Mouse (Mus musculus) skeletal muscle tissue, adult 2 months (tissue): ENCODE results near the gene Tfap2c.
A peak's percentile ranks its signal among the peaks of the same experiment; 100 is the strongest.

Experiments
- DNase-seq: peaks from one replicate; pipeline ENCODE4 v3.0.0-alpha.2; 2012; ENCODE audit warnings: low read depth, low spot score

Gene Tfap2c

DNA sequence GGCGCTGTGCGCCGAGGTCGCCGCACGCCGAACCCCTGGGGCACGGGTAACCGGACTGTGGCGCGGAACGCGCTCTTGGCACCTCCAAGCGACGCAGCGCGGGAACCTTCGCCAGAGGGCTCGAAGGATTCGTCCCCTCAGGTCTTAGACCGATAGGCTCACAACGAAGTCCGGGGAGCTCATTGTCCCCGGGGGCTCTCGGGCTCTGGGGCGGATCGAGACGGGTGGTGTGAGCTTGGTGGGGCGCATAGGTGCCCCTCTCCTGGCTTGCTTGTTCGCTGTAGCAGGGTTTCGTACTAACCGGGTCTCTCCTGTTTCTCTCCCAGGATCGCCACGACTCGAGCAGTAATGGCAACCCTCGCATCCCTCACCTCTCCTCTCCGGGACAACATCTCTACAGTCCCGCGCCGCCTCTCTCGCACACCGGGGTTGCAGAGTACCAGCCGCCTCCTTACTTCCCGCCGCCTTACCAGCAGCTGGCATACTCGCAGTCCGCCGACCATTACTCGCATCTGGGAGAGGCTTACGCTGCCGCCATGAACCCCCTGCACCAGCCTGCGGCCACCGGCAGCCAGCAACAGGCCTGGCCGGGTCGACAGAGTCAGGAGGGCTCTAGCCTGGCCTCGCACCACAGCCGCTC, 1.8 kb downstream of the Tfap2c start:
- no peak for DNase-seq

DNA sequence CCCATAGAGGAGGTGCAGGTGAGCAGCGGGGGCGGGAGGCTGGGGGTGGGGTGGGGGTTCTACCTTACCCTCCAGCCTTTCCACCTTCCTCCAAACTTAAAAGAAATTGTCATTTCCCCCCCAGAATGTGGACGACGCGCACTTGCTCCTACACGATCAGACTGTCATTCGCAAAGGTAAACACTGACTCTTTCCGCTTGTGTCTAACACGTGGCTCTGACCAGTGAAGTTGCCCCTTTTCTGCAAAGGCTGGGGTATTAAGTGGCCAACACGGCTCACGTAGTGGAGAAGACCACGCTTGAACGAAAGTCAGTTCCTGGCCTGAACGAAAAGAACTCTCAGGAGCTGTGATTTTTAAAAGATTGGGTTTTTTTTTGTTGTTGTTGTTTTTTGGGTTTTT, 2.5 kb downstream of the Tfap2c start:
- no peak for DNase-seq

DNA sequence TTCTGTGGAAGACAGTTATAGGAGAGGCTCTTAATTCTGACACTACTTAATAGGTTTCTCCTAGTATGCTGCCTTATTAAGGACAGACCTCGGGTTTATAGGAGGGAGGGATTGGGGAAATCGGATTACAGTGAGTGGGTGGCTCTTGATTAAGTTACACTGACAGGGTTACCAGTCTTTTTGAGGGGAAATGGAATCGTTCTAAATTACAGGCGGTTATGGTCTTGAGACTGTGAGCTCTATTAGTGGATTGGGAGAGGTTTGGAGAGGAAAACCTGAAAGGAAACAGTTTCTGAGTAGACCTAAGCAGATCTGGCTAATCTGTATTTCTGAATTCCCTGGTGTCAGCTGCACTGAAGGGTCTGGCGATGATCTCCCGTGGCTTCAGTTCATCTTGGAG, 3.3 kb downstream of the Tfap2c start:
- DNase-seq = no peak

DNA sequence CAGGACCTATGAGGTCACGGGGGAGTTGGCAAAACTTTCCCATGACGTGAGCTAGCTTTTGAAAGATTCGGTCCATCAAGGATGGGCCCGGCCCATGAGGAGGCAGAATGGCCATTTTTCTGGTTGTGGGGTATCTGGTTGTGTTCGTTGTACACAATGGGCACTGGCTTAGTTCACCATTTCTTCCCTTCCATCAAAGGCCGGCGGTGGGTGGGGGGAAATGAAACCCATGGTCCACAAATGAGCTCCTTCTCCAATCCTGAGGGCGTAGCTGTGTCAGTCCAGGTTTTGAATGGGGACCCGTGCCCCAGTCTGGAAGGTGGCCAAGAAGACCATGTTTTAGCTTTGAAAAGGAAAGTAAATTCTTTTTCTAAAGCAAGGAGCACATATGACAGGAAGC, 4.8 kb downstream of the Tfap2c start:
- DNase-seq = no peak

DNA sequence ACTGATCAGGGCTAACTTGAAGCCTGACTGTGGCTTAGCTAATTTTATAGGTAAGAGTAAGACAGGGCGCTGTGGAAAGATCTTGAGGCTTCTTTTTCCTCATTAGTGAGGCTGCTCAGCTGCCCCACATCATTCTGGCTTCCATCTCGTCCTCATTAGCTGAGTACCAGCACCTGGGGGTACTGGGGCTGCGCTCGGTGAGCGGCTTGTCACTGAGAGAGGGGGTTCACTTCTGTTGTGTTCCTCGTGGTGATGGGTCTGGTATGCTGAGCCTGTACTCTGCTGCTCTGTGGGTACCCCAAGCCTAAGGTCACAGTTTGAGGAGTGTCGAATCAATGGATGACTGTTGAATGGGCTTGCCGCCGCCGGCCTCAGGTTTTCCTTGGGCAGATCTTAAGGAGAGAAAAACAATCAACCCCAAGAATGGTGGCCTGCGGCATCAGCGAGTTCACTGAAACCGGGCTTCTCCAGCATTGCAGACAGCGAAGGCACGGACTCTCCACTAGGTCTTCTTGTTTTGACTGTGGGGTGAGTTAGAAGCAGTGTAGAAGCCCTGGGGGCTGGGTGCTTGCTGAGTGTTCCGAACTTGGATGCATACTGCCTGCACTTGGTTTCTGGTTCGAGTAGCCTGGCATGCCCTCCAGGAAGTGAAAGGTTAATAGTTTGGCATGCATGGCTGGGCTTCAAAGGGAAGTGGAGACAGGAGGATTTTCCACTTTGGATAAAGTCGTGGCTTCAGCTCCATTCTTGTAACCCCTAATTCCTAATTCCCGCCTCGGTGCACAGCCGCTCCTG, 9.5 kb downstream of the Tfap2c start:
- no peak for DNase-seq

DNA sequence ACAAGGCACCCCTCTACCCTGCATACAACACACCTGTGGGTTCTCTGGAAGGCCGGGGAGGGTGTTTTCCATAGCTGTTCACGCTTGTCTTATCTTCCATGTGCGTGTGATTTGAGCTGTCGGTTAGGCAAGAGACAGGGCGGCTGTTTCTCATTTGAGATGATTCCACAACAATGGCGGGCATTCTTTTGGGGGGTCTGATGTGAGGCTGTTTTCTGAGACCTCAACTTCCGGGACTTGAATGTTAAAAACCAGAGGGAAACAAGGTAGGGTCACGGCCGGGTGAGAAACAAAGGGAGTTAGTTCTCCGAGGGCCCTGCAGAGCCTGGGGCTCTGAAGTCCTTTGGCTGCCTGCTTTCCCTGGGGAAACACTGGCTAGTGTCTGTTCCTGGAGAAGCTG, 11.6 kb downstream of the Tfap2c start:
- no peak for DNase-seq

DNA sequence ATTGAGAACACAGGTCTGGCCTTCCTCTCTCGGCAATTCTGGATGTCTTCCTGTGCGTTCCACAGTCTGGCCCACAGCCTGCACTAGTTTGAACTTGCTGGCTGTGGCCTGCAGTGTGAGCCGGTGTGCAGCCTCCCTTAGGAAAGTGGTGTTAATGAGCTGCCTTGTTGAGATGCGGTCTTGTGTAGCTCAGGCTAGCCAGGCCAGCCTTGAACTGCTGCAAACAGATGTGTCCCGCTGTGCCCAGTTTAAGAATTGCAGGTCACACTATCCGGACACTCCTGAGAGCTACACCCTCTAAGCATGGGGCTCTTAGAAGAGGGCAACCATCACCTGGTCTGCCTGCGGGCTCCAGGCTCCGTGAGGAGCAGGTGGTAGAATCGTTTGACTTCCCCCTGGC, 18.4 kb downstream of the Tfap2c start:
- no peak for DNase-seq

DNA sequence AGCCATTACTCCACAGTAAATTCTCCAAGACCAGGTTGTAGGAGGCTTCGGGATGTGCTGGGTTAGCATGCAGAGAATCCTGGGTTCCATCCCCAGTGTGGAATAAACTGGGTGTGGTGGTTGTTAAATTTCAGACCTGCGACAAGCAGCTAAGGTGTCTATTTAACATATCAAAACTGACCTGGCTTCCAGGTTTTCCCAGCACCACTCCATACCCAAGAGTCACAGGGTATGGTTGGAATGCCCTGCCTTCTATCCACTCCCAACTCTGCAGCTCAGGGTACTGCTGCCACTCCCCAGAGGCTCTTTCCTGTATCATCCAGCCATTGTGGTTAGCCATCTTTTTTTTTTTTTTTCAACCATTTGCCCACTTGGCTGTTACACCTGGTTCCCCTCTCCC, 19.1 kb downstream of the Tfap2c start:
- DNase-seq = no peak

DNA sequence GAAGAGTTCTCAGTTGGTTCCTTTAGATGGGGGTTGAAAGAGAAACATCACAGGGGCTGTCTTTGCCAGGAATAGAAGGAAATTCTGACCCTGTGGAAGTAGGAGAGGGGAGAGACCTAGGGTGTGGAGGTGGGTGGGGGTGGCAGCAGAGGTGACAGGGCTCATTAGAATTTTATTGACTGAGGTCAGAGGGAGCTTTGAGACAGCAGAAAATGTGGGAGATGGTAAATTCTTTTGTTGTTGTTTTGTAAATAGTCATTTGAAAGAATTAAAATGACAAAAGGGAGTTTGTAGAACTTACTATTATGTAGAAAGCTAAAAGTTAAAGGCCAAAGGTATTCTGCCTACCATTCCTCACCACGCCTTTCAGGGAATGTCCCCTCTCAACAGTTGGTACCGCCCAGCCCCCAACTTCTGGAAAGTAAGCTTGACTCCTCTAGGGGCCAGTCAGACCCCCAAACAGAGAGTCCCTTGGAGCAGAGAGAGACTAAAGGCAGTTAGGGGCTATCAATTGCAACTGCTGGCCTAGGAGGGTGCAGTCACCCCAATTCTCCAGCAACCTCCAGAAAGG, 27.9 kb downstream of the Tfap2c start:
- no peak for DNase-seq

DNA sequence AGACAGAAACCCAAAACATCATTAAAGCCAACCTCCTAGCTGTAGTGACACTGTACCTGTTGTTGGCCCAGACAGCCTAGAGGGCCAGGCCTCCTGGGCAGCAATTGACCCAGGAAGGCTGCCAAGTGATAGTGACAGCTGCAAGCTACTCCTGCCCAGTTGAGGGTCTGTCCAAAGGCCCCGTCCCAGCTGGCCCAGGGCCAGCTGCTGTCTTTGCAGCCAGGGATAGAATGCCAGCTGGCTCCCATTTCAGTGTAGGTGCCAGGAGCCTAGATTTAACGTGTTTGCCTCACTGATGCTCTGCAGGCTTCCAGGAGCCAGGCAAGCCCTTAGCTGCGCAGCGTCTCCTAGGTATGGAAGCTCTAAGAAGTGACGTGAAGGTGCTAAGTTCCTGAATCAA, 29.8 kb downstream of the Tfap2c start:
- peak; percentile 41 for DNase-seq

DNA sequence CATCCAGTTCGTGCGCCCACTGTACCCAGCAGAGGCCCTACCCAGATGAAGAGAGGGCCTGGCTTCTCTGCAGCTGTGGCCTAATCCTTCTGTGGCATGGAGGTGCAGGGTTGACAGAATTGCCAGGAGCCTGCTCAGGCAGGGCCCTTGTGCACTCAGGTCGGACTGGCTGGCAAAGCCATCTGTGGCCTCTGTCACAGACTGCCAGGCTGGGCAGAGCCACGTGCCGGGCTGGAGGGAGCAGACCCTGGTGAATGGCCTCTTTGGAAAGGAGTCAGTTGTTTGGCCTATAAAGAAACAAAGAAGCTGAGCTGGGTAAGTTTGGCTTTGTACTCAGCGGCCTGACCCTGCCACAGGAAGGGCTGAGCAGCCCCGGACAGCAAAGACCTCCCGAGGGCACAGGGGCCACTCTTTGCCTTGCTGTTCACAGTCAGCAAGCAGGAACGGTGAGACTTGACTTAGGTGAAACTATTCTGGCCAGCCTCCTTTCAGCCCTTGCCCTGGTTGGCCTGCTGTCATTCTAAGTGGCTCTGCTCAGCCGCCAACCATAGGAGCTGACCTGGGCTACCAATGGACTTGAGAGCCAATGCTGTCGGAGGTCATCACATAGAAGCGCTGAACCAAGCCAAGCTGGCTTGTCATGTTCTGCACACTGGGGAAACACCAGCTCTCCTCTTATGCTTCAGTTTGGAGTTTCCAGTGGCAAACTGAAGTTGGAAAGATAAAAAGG, 31.3 kb downstream of the Tfap2c start:
- DNase-seq = no peak

DNA sequence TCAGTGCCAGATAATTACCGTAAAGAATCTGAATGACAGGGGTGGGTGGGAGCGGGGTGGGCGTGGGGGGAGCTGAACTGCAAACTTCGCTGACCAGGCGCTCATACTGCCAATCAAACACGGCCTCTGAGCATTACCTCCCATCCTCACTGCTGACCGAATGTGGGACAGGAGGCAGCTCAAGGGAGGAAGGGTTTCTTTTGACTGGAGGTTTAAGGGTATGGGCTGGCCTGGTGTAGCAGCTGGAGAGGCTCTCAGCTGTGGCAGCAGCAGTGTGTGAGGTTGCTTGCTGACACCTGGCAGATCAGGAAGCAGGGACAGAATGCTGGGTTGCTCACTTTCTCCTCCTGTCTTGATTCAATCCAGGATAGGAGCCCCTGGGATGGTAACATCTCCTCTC, 33.9 kb downstream of the Tfap2c start:
- no peak for DNase-seq

DNA sequence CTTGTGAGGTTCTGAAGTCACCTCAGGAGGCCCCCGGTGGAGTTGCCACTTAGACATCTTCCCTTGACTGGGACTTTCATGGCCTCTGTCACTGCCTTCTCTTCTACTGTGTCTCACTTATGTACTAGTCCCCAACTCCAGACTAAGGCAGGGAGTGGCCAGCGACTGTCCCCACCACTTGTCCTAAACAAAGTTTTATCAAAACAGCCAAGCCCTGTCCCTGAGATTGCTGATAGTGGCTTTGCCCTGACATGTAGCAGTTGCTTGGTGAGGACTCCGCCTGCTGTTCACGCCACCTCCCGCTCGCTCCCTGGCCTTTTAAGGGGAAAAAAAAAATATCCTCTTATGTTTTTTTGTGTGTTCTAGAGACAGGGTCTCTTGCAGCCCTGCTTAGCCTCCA, 35.9 kb downstream of the Tfap2c start:
- DNase-seq = no peak

DNA sequence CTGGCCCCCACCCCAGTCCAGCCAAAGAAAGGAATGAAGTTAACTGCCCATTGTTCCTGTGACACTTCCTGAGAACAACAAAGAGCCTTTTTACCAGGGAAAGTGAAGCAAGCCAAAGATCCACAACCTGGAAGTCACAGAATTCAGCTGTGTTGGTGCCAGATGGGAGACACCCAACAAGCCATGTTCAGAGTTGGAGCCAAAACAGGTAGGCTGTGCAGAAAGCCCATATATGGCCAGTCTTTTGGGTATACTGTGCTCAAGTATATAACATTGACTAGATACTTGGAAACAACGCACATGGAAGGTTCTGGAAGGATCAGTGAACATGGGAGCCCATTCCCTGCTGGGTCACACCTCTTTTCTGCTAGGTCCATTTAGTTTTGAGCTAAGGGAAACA, 39.7 kb downstream of the Tfap2c start:
- no peak for DNase-seq

DNA sequence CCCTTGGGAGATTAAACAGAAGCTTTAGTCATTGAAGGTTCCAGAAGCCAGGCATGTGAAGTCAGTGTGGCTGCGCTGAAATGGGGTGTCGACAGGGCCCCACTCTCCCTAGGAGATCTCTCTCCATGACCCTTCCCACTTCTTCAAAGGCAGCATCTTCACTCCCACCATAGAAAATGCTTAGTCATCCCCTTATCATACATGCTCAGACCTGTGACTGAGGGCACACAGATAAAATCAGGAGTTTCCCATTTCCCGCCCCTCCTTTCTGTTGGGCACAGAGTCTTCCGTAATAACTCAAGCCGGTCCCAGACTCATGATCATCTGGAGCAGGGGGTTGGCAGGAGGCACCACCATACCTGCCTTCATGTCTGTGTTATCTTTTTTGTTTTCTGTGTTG, 41.4 kb downstream of the Tfap2c start:
- no peak for DNase-seq

DNA sequence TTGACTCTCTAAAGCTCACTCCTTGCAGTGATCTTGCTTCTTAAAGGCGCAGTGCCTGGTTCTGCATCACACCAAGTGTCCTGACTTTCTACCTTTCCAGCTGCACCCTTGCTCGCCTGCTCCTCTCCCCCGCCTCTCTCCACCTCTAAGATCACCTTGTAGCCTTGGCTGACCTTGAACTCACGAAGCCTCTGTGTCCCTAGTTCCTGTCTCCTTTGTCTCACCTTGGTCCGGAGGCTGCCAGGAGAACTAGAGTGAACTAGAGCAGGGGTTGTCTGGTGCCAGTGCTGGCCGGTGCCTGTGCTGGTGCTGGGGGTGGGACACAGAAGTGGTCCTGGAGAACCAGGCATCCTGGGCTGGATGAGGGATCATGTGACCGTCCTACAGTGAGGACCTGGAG, 44.9 kb downstream of the Tfap2c start:
- DNase-seq = no peak

DNA sequence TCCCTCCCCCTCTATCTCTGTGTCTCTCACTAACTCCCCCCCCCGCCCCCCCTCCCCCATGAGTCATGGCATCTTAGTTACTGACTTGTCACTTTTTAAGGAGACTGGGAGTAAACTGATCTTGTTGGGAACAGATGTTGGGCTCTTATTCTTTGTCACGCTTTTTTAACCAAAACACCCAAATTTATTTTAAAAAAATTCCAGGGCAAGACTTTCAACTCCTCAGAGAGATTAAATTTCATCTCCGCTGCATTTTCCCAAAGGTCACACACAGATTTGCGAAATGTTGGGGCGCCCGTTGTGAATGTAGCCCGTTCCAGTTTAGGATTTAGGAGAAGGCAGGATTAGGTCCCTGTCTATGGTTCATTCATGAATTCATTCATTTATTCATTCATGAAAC, 47.7 kb downstream of the Tfap2c start:
- no peak for DNase-seq

DNA sequence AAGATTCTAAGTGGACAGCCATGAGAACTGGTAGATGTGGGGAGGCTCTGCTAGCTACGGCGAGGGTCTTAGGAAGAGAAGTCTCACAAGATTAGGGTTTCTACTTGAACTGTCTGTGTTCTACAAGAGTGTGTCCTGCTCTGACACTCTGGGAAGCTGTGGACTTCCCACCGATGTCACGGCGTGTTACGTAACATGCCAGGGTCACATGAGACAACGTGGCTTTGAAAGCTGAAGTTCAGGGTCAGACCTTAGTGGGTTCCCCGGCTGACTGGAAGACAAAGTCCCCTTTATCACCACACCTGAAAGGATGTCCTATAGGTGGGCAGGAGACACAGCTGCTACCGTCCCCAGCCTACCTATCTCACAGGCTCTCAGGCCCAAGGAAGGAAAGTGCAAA, 48.5 kb downstream of the Tfap2c start:
- DNase-seq = no peak

DNA sequence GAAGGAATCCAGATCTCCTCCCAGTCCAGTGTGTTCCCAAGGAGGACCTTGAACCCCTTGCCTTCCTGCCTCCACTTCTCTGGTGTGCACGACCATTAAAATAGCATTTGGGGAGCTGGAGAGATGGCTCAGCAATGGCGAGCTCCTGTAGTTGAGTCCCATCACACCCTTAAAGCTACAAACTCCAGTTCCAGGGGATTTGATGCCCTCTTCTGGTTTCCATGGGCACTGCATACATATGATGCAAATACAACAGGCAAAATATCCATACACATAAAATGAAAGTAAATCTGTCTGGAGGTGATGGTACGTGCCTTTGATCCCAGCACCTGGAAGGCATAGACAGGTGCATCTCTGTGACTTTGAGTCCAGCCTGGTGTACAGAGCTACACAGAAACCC, 55.2 kb downstream of the Tfap2c start:
- no peak for DNase-seq

DNA sequence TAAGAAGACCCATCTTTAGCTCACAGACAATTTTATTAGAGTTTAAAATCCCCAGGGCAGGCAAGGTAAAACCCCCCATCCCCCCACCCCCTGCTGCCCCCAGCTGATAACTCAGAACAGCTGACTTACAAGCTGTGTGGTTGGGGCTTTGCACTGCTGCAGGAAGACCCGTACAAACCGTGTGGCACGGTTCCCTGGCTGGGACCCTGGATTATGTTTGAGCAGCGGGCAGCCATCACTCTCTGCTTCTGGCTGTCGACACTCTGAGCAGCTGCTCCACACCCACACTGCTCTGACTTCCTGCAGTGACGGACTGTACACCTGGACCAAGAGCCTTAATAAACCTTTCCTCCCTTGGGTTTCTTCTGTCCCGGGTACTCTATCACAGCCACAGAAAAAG, 56.2 kb downstream of the Tfap2c start:
- DNase-seq = no peak

DNA sequence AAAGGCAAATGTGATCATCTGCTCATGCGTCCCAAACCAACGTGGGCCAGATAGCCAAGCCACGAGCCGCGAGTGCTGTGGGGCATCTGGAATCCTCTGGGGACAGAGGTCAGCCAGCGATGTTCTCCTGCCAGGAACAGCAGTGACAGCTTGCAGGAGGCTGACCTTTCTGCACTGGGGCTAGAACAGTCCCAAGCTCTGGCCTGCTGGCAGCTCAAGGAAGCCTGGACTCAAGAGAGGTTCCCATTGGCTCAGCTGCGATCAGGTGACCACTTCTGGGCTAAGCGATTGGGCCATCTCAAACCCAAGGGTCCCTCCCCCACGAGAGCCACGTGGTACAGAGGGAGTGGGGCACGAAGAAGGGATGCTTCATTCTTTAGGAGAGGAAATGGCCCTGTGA, 58.3 kb downstream of the Tfap2c start:
- no peak for DNase-seq
